Mouse (Mus musculus): ENCODE measurements at regions not wholly inside any gene's neighbourhood (a gene's known extent, or its start where the extent isn't known, plus 50 kb on each side); places are given as distances from the start of the nearest gene placed in this dataset.

- DNase-seq (ENCODE audit: low spot score) (peak; percentile 7), ATAC-seq (no peak)
- WGBS = 30% methylated on average over 4 of the region's 4 CpGs
- no peaks in the 10 kb centered on the region for H3K36me3 ChIP-seq (ENCODE audit: insufficient read depth, low read length)
- no peak overlapping the region for H3K27ac ChIP-seq
- H3K4me3 ChIP-seq (ENCODE audit: low read length) = no peak overlapping the region
- TF ChIP-seq CTCF (IDR thresholded peaks at IDR 0.05; ENCODE audit: low read depth) = no peak
- no peaks in the 10 kb centered on the region for H3K27me3 ChIP-seq (ENCODE audit: insufficient read depth, low read length)
- H3K9me3 ChIP-seq (ENCODE audit: low read length) = no peaks in the 10 kb centered on the region
- H3K4me1 ChIP-seq (ENCODE audit: insufficient read depth, low read length) = no peaks in the 10 kb centered on the region
- H3K4me2 ChIP-seq (ENCODE audit: low read depth, low read length) = no peak overlapping the region
- H3K9ac ChIP-seq (replicated peaks; ENCODE audit: low read length) = no peak overlapping the region
Observed at GRCm38 (mm10) chr5:6044859-6045258, 295.7 kb upstream of the Steap1 start.

- no peak overlapping the region for H3K4me3 ChIP-seq (ENCODE audit: low read length)
- ATAC-seq = no peak
- H3K4me1 ChIP-seq (ENCODE audit: insufficient read depth, low read length) = no peaks in the 10 kb centered on the region
- H3K9ac ChIP-seq (replicated peaks; ENCODE audit: low read length) = no peak overlapping the region
- H3K4me2 ChIP-seq (ENCODE audit: low read depth, low read length) = no peak overlapping the region
- H3K9me3 ChIP-seq (ENCODE audit: low read length) = no peaks in the 10 kb centered on the region
- no peak for TF ChIP-seq CTCF (IDR thresholded peaks at IDR 0.05; ENCODE audit: low read depth)
- DNase-seq (ENCODE audit: low spot score) = no peak
- H3K27ac ChIP-seq = no peak overlapping the region
- H3K36me3 ChIP-seq (ENCODE audit: insufficient read depth, low read length) = no peaks in the 10 kb centered on the region
- no peaks in the 10 kb centered on the region for H3K27me3 ChIP-seq (ENCODE audit: insufficient read depth, low read length)
Observed at GRCm38 (mm10) chr5:6040866-6041265, 291.7 kb upstream of the Steap1 start.

- Histone ChIP-seq H3K4me3 (ENCODE audit: low read length) (no peak overlapping the region), H3K4me1 (ENCODE audit: insufficient read depth, low read length) (no peaks in the 10 kb centered on the region), H3K27me3 (ENCODE audit: insufficient read depth, low read length) (no peaks in the 10 kb centered on the region), H3K27ac (no peak overlapping the region), H3K9ac (replicated peaks; ENCODE audit: low read length) (no peak overlapping the region), H3K9me3 (ENCODE audit: low read length) (no peaks in the 10 kb centered on the region), H3K36me3 (ENCODE audit: insufficient read depth, low read length) (no peaks in the 10 kb centered on the region), H3K4me2 (ENCODE audit: low read depth, low read length) (no peak overlapping the region)
- no peak for TF ChIP-seq CTCF (IDR thresholded peaks at IDR 0.05; ENCODE audit: low read depth)
- ATAC-seq (no peak), DNase-seq (ENCODE audit: low spot score) (no peak)
- WGBS = 18% methylated on average over 1 of the region's 1 CpGs
Observed at GRCm38 (mm10) chr5:6016695-6017094, 267.6 kb upstream of the Steap1 start.
